Mouse (Mus musculus): ENCODE measurements around the gene Igfbp6. TPM values are rescaled to one million over a fixed set of nuclear protein-coding genes. Genes with fewer than 3 reads are reported as not detected.

Gene Igfbp6
- polyA plus RNA-seq, 1 experiment from 2014 or later: not detected

GRCm38 (mm10) chr15:102144726-102145125, 564 bp downstream of the Igfbp6 start:
- no peak overlapping the region for H3K4me3 ChIP-seq (ENCODE audit: low read depth, low read length)
- H3K9ac ChIP-seq (ENCODE audit: low read length): peak overlapping the region; percentile 12; the same call in 1 of the 2 replicates
- DNase-seq (ENCODE audit: low spot score) (no peak), ATAC-seq (replicated peaks; ENCODE audit: low FRiP score) (no peak)
- no peaks in the 10 kb centered on the region; the same call in 1 of the 2 replicates for H3K4me1 ChIP-seq (replicated peaks; ENCODE audit: control insufficient read depth, insufficient read depth, low read length)
- no peak overlapping the region for H3K27ac ChIP-seq (ENCODE audit: low read depth, low read length)
- H3K27me3 ChIP-seq (ENCODE audit: control insufficient read depth, insufficient read depth, low read length): peaks cover 23% of the 10 kb centered on the region
- H3K36me3 ChIP-seq (ENCODE audit: control insufficient read depth, insufficient read depth, low read length): no peaks in the 10 kb centered on the region
- WGBS: 12% methylated on average over 19 of the region's 19 CpGs
- no peaks in the 10 kb centered on the region for H3K9me3 ChIP-seq (ENCODE audit: control insufficient read depth, low read length)
- peak overlapping the region; percentile 3 for H3K4me2 ChIP-seq (ENCODE audit: low read depth, low read length, severe bottlenecking)

GRCm38 (mm10) chr15:102145330-102145729, 1.2 kb downstream of the Igfbp6 start:
- WGBS: 92% methylated on average over 10 of the region's 10 CpGs

GRCm38 (mm10) chr15:102146089-102146488, 1.9 kb downstream of the Igfbp6 start:
- no peak for ATAC-seq (replicated peaks; ENCODE audit: low FRiP score)
- Histone ChIP-seq H3K4me1 (replicated peaks; ENCODE audit: control insufficient read depth, insufficient read depth, low read length) (no peaks in the 10 kb centered on the region; the same call in 1 of the 2 replicates), H3K36me3 (ENCODE audit: control insufficient read depth, insufficient read depth, low read length) (no peaks in the 10 kb centered on the region), H3K27ac (ENCODE audit: low read depth, low read length) (no peak overlapping the region), H3K9ac (ENCODE audit: low read length) (no peak overlapping the region), H3K4me2 (ENCODE audit: low read depth, low read length, severe bottlenecking) (no peak overlapping the region), H3K9me3 (ENCODE audit: control insufficient read depth, low read length) (no peaks in the 10 kb centered on the region), H3K4me3 (ENCODE audit: low read depth, low read length) (no peak overlapping the region), H3K27me3 (ENCODE audit: control insufficient read depth, insufficient read depth, low read length) (peaks cover 23% of the 10 kb centered on the region)
- WGBS: 88% methylated on average over 5 of the region's 5 CpGs
- DNase-seq (ENCODE audit: low spot score): no peak

More at GRCm38 (mm10) chr15:102145330-102145729, 1.2 kb downstream of the Igfbp6 start:
- DNase-seq (ENCODE audit: low spot score): no peak
- H3K4me3 ChIP-seq (ENCODE audit: low read depth, low read length): no peak overlapping the region
- H3K9ac ChIP-seq (ENCODE audit: low read length): no peak overlapping the region
- no peak overlapping the region for H3K27ac ChIP-seq (ENCODE audit: low read depth, low read length)
- H3K4me2 ChIP-seq (ENCODE audit: low read depth, low read length, severe bottlenecking): no peak overlapping the region
- no peaks in the 10 kb centered on the region for H3K36me3 ChIP-seq (ENCODE audit: control insufficient read depth, insufficient read depth, low read length)
- H3K4me1 ChIP-seq (replicated peaks; ENCODE audit: control insufficient read depth, insufficient read depth, low read length): no peaks in the 10 kb centered on the region; the same call in 1 of the 2 replicates
- peaks cover 23% of the 10 kb centered on the region for H3K27me3 ChIP-seq (ENCODE audit: control insufficient read depth, insufficient read depth, low read length)
- H3K9me3 ChIP-seq (ENCODE audit: control insufficient read depth, low read length): no peaks in the 10 kb centered on the region
- ATAC-seq (replicated peaks; ENCODE audit: low FRiP score): no peak

- 8% methylated on average over 1 of the region's 1 CpGs for WGBS
- Histone ChIP-seq H3K27ac (ENCODE audit: low read depth, low read length) (no peak overlapping the region), H3K36me3 (ENCODE audit: control insufficient read depth, insufficient read depth, low read length) (no peaks in the 10 kb centered on the region), H3K4me1 (replicated peaks; ENCODE audit: control insufficient read depth, insufficient read depth, low read length) (no peaks in the 10 kb centered on the region; the same call in 1 of the 2 replicates), H3K27me3 (ENCODE audit: control insufficient read depth, insufficient read depth, low read length) (peaks cover 23% of the 10 kb centered on the region), H3K4me2 (ENCODE audit: low read depth, low read length, severe bottlenecking) (no peak overlapping the region), H3K4me3 (ENCODE audit: low read depth, low read length) (no peak overlapping the region), H3K9me3 (ENCODE audit: control insufficient read depth, low read length) (no peaks in the 10 kb centered on the region), H3K9ac (ENCODE audit: low read length) (no peak overlapping the region)
- DNase-seq (ENCODE audit: low spot score) (no peak), ATAC-seq (replicated peaks; ENCODE audit: low FRiP score) (no peak)
Measured at GRCm38 (mm10) chr15:102146882-102147281, 2.7 kb downstream of the Igfbp6 start.

GRCm38 (mm10) chr15:102147674-102148402, 3.7 kb downstream of the Igfbp6 start:
- H3K9ac ChIP-seq (ENCODE audit: low read length): no peak overlapping the region
- no peaks in the 10 kb centered on the region for H3K9me3 ChIP-seq (ENCODE audit: control insufficient read depth, low read length)
- H3K27me3 ChIP-seq (ENCODE audit: control insufficient read depth, insufficient read depth, low read length): peaks cover 23% of the 10 kb centered on the region
- WGBS: 76% methylated on average over 16 of the region's 16 CpGs
- ATAC-seq (replicated peaks; ENCODE audit: low FRiP score) (no peak), DNase-seq (ENCODE audit: low spot score) (no peak)
- no peaks in the 10 kb centered on the region for H3K36me3 ChIP-seq (ENCODE audit: control insufficient read depth, insufficient read depth, low read length)
- no peak overlapping the region for H3K4me2 ChIP-seq (ENCODE audit: low read depth, low read length, severe bottlenecking)
- H3K27ac ChIP-seq (ENCODE audit: low read depth, low read length): no peak overlapping the region
- H3K4me1 ChIP-seq (replicated peaks; ENCODE audit: control insufficient read depth, insufficient read depth, low read length): no peaks in the 10 kb centered on the region; the same call in 1 of the 2 replicates
- H3K4me3 ChIP-seq (ENCODE audit: low read depth, low read length): no peak overlapping the region

- no peak overlapping the region for H3K27ac ChIP-seq (ENCODE audit: low read depth, low read length)
- no peak for ATAC-seq (replicated peaks; ENCODE audit: low FRiP score)
- H3K4me3 ChIP-seq (ENCODE audit: low read depth, low read length): no peak overlapping the region
- H3K4me2 ChIP-seq (ENCODE audit: low read depth, low read length, severe bottlenecking): no peak overlapping the region
- no peaks in the 10 kb centered on the region for H3K36me3 ChIP-seq (ENCODE audit: control insufficient read depth, insufficient read depth, low read length)
- H3K27me3 ChIP-seq (ENCODE audit: control insufficient read depth, insufficient read depth, low read length): peaks cover 13% of the 10 kb centered on the region; the same call in 1 of the 2 replicates
- no peaks in the 10 kb centered on the region for H3K9me3 ChIP-seq (ENCODE audit: control insufficient read depth, low read length)
- no peak for DNase-seq (ENCODE audit: low spot score)
- H3K4me1 ChIP-seq (replicated peaks; ENCODE audit: control insufficient read depth, insufficient read depth, low read length): no peaks in the 10 kb centered on the region; the same call in 1 of the 2 replicates
- WGBS: 69% methylated on average over 4 of the region's 4 CpGs
- H3K9ac ChIP-seq (ENCODE audit: low read length): no peak overlapping the region
Measured at GRCm38 (mm10) chr15:102149561-102149960, 5.4 kb downstream of the Igfbp6 start.

- no peak within 1 kb of the TSS for H3K27ac ChIP-seq (ENCODE audit: low read depth, low read length)
- no peak within 1 kb of the TSS for H3K4me2 ChIP-seq (ENCODE audit: low read depth, low read length, severe bottlenecking)
- H3K4me1 ChIP-seq (replicated peaks; ENCODE audit: control insufficient read depth, insufficient read depth, low read length): no peaks in the 10 kb centered on the region
- no peaks in the 10 kb centered on the region for H3K36me3 ChIP-seq (ENCODE audit: control insufficient read depth, insufficient read depth, low read length)
- H3K4me3 ChIP-seq (ENCODE audit: low read depth, low read length): no peak within 1 kb of the TSS
- no peak within 1 kb of the TSS for H3K9ac ChIP-seq (ENCODE audit: low read length)
- no peak for ATAC-seq (replicated peaks; ENCODE audit: low FRiP score)
- 56% methylated on average over 20 of the region's 20 CpGs for WGBS
- no peaks in the 10 kb centered on the region for H3K9me3 ChIP-seq (ENCODE audit: control insufficient read depth, low read length)
- H3K27me3 ChIP-seq (ENCODE audit: control insufficient read depth, insufficient read depth, low read length): peaks cover 4% of the 10 kb centered on the region; the same call in 1 of the 2 replicates
- DNase-seq (ENCODE audit: low spot score): no peak
Measured at GRCm38 (mm10) chr15:102150301-102151135, 6.4 kb downstream of the Igfbp6 start, which contains the start of gene Soat2. Gene Soat2, plus strand, starts transcription at chr15:102150526.

- Histone ChIP-seq H3K9ac (ENCODE audit: low read length) (no peak overlapping the region), H3K27me3 (ENCODE audit: control insufficient read depth, insufficient read depth, low read length) (no peaks in the 10 kb centered on the region), H3K4me1 (replicated peaks; ENCODE audit: control insufficient read depth, insufficient read depth, low read length) (0 out of 2 replicates have a peak, but pooled peaks cover 2% of the 10 kb centered on the region), H3K9me3 (ENCODE audit: control insufficient read depth, low read length) (no peaks in the 10 kb centered on the region), H3K4me3 (ENCODE audit: low read depth, low read length) (no peak overlapping the region), H3K36me3 (ENCODE audit: control insufficient read depth, insufficient read depth, low read length) (no peaks in the 10 kb centered on the region), H3K27ac (ENCODE audit: low read depth, low read length) (no peak overlapping the region), H3K4me2 (ENCODE audit: low read depth, low read length, severe bottlenecking) (no peak overlapping the region)
- 37% methylated on average over 4 of the region's 4 CpGs for WGBS
- DNase-seq (ENCODE audit: low spot score): peak; percentile 39
- no peak for ATAC-seq (replicated peaks; ENCODE audit: low FRiP score)
Measured at GRCm38 (mm10) chr15:102152646-102153045, 8.5 kb downstream of the Igfbp6 start.
